Mouse (Mus musculus): ENCODE results near the gene Dgkq. TPM values are rescaled to one million over a fixed set of nuclear protein-coding genes. Genes with fewer than 3 reads are reported as not detected.

Gene Dgkq
- polyA plus RNA-seq, 1 experiment from 2014 or later = 13.9 TPM

- peaks cover 11% of the 10 kb centered on the region; the same call in 1 of the 2 replicates for H3K4me1 ChIP-seq (replicated peaks; ENCODE audit: control insufficient read depth, insufficient read depth, low read length)
- no peaks in the 10 kb centered on the region for H3K36me3 ChIP-seq (ENCODE audit: control insufficient read depth, insufficient read depth, low read length)
- 2% methylated on average over 25 of the region's 25 CpGs for WGBS
- ATAC-seq (replicated peaks; ENCODE audit: low FRiP score) = peak; percentile 91
- H3K9ac ChIP-seq (ENCODE audit: low read length) = peak overlapping the region; percentile 66
- H3K4me2 ChIP-seq (ENCODE audit: low read depth, low read length, severe bottlenecking) = peak overlapping the region; percentile 64
- peak; percentile 88 for DNase-seq (ENCODE audit: low spot score)
- H3K27me3 ChIP-seq (ENCODE audit: control insufficient read depth, insufficient read depth, low read length) = no peaks in the 10 kb centered on the region
- no peaks in the 10 kb centered on the region for H3K9me3 ChIP-seq (ENCODE audit: control insufficient read depth, low read length)
- peak overlapping the region; percentile 80 for H3K27ac ChIP-seq (ENCODE audit: low read depth, low read length)
- peak overlapping the region; percentile 28 for H3K4me3 ChIP-seq (ENCODE audit: low read depth, low read length)
Observed at GRCm38 (mm10) chr5:108677605-108678295, 8.3 kb upstream of the Dgkq start.

- WGBS = 16% methylated on average over 5 of the region's 5 CpGs
- H3K4me1 ChIP-seq (replicated peaks; ENCODE audit: control insufficient read depth, insufficient read depth, low read length) = peaks cover 11% of the 10 kb centered on the region; the same call in 1 of the 2 replicates
- H3K9me3 ChIP-seq (ENCODE audit: control insufficient read depth, low read length) = no peaks in the 10 kb centered on the region
- DNase-seq (ENCODE audit: low spot score) (no peak), ATAC-seq (replicated peaks; ENCODE audit: low FRiP score) (peak; percentile 52; the same call in 1 of the 2 replicates)
- peak overlapping the region; percentile 66 for H3K9ac ChIP-seq (ENCODE audit: low read length)
- H3K36me3 ChIP-seq (ENCODE audit: control insufficient read depth, insufficient read depth, low read length) = no peaks in the 10 kb centered on the region
- H3K27me3 ChIP-seq (ENCODE audit: control insufficient read depth, insufficient read depth, low read length) = no peaks in the 10 kb centered on the region
- H3K27ac ChIP-seq (ENCODE audit: low read depth, low read length) = peak overlapping the region; percentile 80; the same call in 1 of the 2 replicates
- H3K4me3 ChIP-seq (ENCODE audit: low read depth, low read length) = peak overlapping the region; percentile 28
- peak overlapping the region; percentile 64 for H3K4me2 ChIP-seq (ENCODE audit: low read depth, low read length, severe bottlenecking)
Observed at GRCm38 (mm10) chr5:108676772-108677498, 7.5 kb upstream of the Dgkq start.

GRCm38 (mm10) chr5:108675251-108675816, 5.9 kb upstream of the Dgkq start, which contains the start of gene Slc26a1:
Gene Slc26a1, minus strand, starts transcription at chr5:108675569.
- no peak for ATAC-seq (replicated peaks; ENCODE audit: low FRiP score)
- Histone ChIP-seq H3K4me2 (ENCODE audit: low read depth, low read length, severe bottlenecking) (no peak within 1 kb of the TSS), H3K27ac (ENCODE audit: low read depth, low read length) (no peak within 1 kb of the TSS), H3K4me1 (replicated peaks; ENCODE audit: control insufficient read depth, insufficient read depth, low read length) (peaks cover 11% of the 10 kb centered on the region; the same call in 1 of the 2 replicates), H3K9ac (ENCODE audit: low read length) (no peak within 1 kb of the TSS), H3K27me3 (ENCODE audit: control insufficient read depth, insufficient read depth, low read length) (no peaks in the 10 kb centered on the region), H3K36me3 (ENCODE audit: control insufficient read depth, insufficient read depth, low read length) (peaks cover 2% of the 10 kb centered on the region; the same call in 1 of the 2 replicates), H3K9me3 (ENCODE audit: control insufficient read depth, low read length) (no peaks in the 10 kb centered on the region), H3K4me3 (ENCODE audit: low read depth, low read length) (no peak within 1 kb of the TSS)
- WGBS = 86% methylated on average over 9 of the region's 9 CpGs
- DNase-seq (ENCODE audit: low spot score) = no peak

- Histone ChIP-seq H3K4me3 (ENCODE audit: low read depth, low read length) (no peak overlapping the region), H3K4me2 (ENCODE audit: low read depth, low read length, severe bottlenecking) (no peak overlapping the region), H3K9me3 (ENCODE audit: control insufficient read depth, low read length) (no peaks in the 10 kb centered on the region), H3K9ac (ENCODE audit: low read length) (no peak overlapping the region), H3K27ac (ENCODE audit: low read depth, low read length) (no peak overlapping the region), H3K36me3 (ENCODE audit: control insufficient read depth, insufficient read depth, low read length) (peaks cover 2% of the 10 kb centered on the region; the same call in 1 of the 2 replicates), H3K27me3 (ENCODE audit: control insufficient read depth, insufficient read depth, low read length) (no peaks in the 10 kb centered on the region), H3K4me1 (replicated peaks; ENCODE audit: control insufficient read depth, insufficient read depth, low read length) (peaks cover 13% of the 10 kb centered on the region; the same call in 1 of the 2 replicates)
- no peak for DNase-seq (ENCODE audit: low spot score)
- no peak for ATAC-seq (replicated peaks; ENCODE audit: low FRiP score)
- 82% methylated on average over 2 of the region's 2 CpGs for WGBS
Observed at GRCm38 (mm10) chr5:108674624-108675023, 5.2 kb upstream of the Dgkq start.

GRCm38 (mm10) chr5:108671757-108672156, 2.3 kb upstream of the Dgkq start:
- DNase-seq (ENCODE audit: low spot score) (no peak), ATAC-seq (replicated peaks; ENCODE audit: low FRiP score) (no peak)
- Histone ChIP-seq H3K4me3 (ENCODE audit: low read depth, low read length) (no peak overlapping the region), H3K9ac (ENCODE audit: low read length) (no peak overlapping the region), H3K9me3 (ENCODE audit: control insufficient read depth, low read length) (no peaks in the 10 kb centered on the region), H3K4me2 (ENCODE audit: low read depth, low read length, severe bottlenecking) (no peak overlapping the region), H3K27me3 (ENCODE audit: control insufficient read depth, insufficient read depth, low read length) (no peaks in the 10 kb centered on the region), H3K4me1 (replicated peaks; ENCODE audit: control insufficient read depth, insufficient read depth, low read length) (peaks cover 8% of the 10 kb centered on the region; the same call in 1 of the 2 replicates), H3K36me3 (ENCODE audit: control insufficient read depth, insufficient read depth, low read length) (peaks cover 2% of the 10 kb centered on the region; the same call in 1 of the 2 replicates), H3K27ac (ENCODE audit: low read depth, low read length) (no peak overlapping the region)
- WGBS = 95% methylated on average over 12 of the region's 12 CpGs

GRCm38 (mm10) chr5:108670785-108671184, 1.3 kb upstream of the Dgkq start:
- Histone ChIP-seq H3K9ac (ENCODE audit: low read length) (no peak overlapping the region), H3K9me3 (ENCODE audit: control insufficient read depth, low read length) (no peaks in the 10 kb centered on the region), H3K4me3 (ENCODE audit: low read depth, low read length) (no peak overlapping the region), H3K27me3 (ENCODE audit: control insufficient read depth, insufficient read depth, low read length) (no peaks in the 10 kb centered on the region), H3K4me1 (replicated peaks; ENCODE audit: control insufficient read depth, insufficient read depth, low read length) (peaks cover 7% of the 10 kb centered on the region; the same call in 1 of the 2 replicates), H3K27ac (ENCODE audit: low read depth, low read length) (no peak overlapping the region), H3K36me3 (ENCODE audit: control insufficient read depth, insufficient read depth, low read length) (peaks cover 2% of the 10 kb centered on the region; the same call in 1 of the 2 replicates), H3K4me2 (ENCODE audit: low read depth, low read length, severe bottlenecking) (no peak overlapping the region)
- ATAC-seq (replicated peaks; ENCODE audit: low FRiP score) (0 out of 2 replicates have a peak, but pooled peaks have one; percentile 34), DNase-seq (ENCODE audit: low spot score) (no peak)

- H3K9me3 ChIP-seq (ENCODE audit: control insufficient read depth, low read length) = no peaks in the 10 kb centered on the region
- H3K4me1 ChIP-seq (replicated peaks; ENCODE audit: control insufficient read depth, insufficient read depth, low read length) = peaks cover 7% of the 10 kb centered on the region; the same call in 1 of the 2 replicates
- peak overlapping the region; percentile 82 for H3K9ac ChIP-seq (ENCODE audit: low read length)
- peak overlapping the region; percentile 48; the same call in 1 of the 2 replicates for H3K4me3 ChIP-seq (ENCODE audit: low read depth, low read length)
- no peak overlapping the region for H3K27ac ChIP-seq (ENCODE audit: low read depth, low read length)
- H3K36me3 ChIP-seq (ENCODE audit: control insufficient read depth, insufficient read depth, low read length) = peaks cover 2% of the 10 kb centered on the region; the same call in 1 of the 2 replicates
- 85% methylated on average over 9 of the region's 9 CpGs for WGBS
- DNase-seq (ENCODE audit: low spot score) (no peak), ATAC-seq (replicated peaks; ENCODE audit: low FRiP score) (no peak)
- peak overlapping the region; percentile 84 for H3K4me2 ChIP-seq (ENCODE audit: low read depth, low read length, severe bottlenecking)
- H3K27me3 ChIP-seq (ENCODE audit: control insufficient read depth, insufficient read depth, low read length) = no peaks in the 10 kb centered on the region
Observed at GRCm38 (mm10) chr5:108669986-108670385, 514 bp upstream of the Dgkq start.

GRCm38 (mm10) chr5:108668387-108668932, 1.0 kb downstream of the Dgkq start:
- peaks cover 7% of the 10 kb centered on the region; the same call in 1 of the 2 replicates for H3K4me1 ChIP-seq (replicated peaks; ENCODE audit: control insufficient read depth, insufficient read depth, low read length)
- H3K4me3 ChIP-seq (ENCODE audit: low read depth, low read length) = peak overlapping the region; percentile 48
- ATAC-seq (replicated peaks; ENCODE audit: low FRiP score) (no peak), DNase-seq (ENCODE audit: low spot score) (no peak)
- H3K36me3 ChIP-seq (ENCODE audit: control insufficient read depth, insufficient read depth, low read length) = peaks cover 2% of the 10 kb centered on the region; the same call in 1 of the 2 replicates
- peak overlapping the region; percentile 82 for H3K9ac ChIP-seq (ENCODE audit: low read length)
- H3K27ac ChIP-seq (ENCODE audit: low read depth, low read length) = no peak overlapping the region; the same call in 1 of the 2 replicates
- WGBS = 18% methylated on average over 3 of the region's 3 CpGs
- H3K9me3 ChIP-seq (ENCODE audit: control insufficient read depth, low read length) = no peaks in the 10 kb centered on the region
- peak overlapping the region; percentile 84 for H3K4me2 ChIP-seq (ENCODE audit: low read depth, low read length, severe bottlenecking)
- H3K27me3 ChIP-seq (ENCODE audit: control insufficient read depth, insufficient read depth, low read length) = no peaks in the 10 kb centered on the region
